Mouse (Mus musculus) stomach, postnatal 0 days (tissue): ENCODE results near the gene Lnx1.

Experiments
- CTCF ChIP-seq: IDR thresholded peaks from 2 replicates; pipeline ENCODE4 v1.5.1; 2016; ENCODE audit warnings: antibody characterized with exemption, low read depth, mild to moderate bottlenecking, moderate library complexity
- EP300 ChIP-seq: optimal IDR thresholded peaks from 2 replicates; pipeline ENCODE3; 2016; ENCODE audit warnings: antibody characterized with exemption

DNA sequence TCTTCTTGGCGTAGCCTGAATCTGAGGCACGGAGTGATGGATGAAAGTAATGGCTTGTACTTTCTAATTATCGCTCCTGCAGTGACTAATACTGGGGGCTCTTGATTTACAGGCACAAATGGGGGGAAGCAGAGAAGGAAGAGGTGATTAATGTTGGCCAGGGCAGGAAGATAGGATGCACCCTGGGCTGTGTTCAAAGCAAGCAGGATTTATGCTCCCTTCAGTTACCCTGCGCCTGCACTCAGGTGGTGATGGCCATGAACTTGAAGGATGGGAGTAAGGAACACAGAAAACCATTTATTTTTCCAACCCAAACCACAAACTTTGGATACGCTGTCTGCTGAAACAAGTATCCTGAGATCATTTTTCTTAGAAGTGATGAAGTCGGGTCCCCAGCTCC, 69.3 kb downstream of the Lnx1 start:
- TF ChIP-seq CTCF (no peak), EP300 (no peak)
